Mouse (Mus musculus) hindbrain, embryonic 11.5 days (tissue): ENCODE results near the gene Gnaz. TPM values are rescaled to one million over a fixed set of nuclear protein-coding genes. Genes with fewer than 3 reads are reported as not detected.

Source experiments
- ATAC-seq: fragments of 200-750 bp; cut with Nextera tagmentation; 2 replicates; pipeline ENCODE4 v1.8.0; 2017; ENCODE audit warnings: mild to moderate bottlenecking, moderate TSS enrichment, moderate library complexity; ENCODE audit not compliant: low FRiP score
- DNase-seq: peaks from one replicate; pipeline ENCODE4 v3.0.0-alpha.2; 2015; ENCODE audit warnings: low spot score
- H3K27ac ChIP-seq: fragments of 300-500 bp; sonication (generic); 2 replicates; pipeline ENCODE4 v1.5.1; 2014; ENCODE audit warnings: mild to moderate bottlenecking, low read depth, low read length
- H3K27me3 ChIP-seq: fragments of 300-500 bp; sonication (generic); 2 replicates; pipeline ENCODE4 v1.6.1; 2014; ENCODE audit warnings: mild to moderate bottlenecking, low read length, moderate library complexity, mixed read lengths; ENCODE audit not compliant: control insufficient read depth, insufficient read depth
- H3K36me3 ChIP-seq: fragments of 300-500 bp; sonication (generic); 2 replicates; pipeline ENCODE4 v1.6.1; 2014; ENCODE audit warnings: mild to moderate bottlenecking, low read length, moderate library complexity, mixed read lengths; ENCODE audit not compliant: control insufficient read depth, insufficient read depth
- H3K4me1 ChIP-seq: fragments of 300-500 bp; sonication (generic); replicated peaks from 2 replicates; pipeline ENCODE4 v1.6.1; 2014; ENCODE audit warnings: low read length, mixed read lengths; ENCODE audit not compliant: control insufficient read depth, insufficient read depth
- H3K4me2 ChIP-seq: fragments of 300-500 bp; sonication (generic); replicated peaks from 2 replicates; pipeline ENCODE4 v1.6.1; 2014; ENCODE audit warnings: mild to moderate bottlenecking, low read depth, low read length
- H3K4me3 ChIP-seq: fragments of 300-500 bp; sonication (generic); 2 replicates; pipeline ENCODE4 v1.5.1; 2014; ENCODE audit warnings: low read depth, low read length
- H3K9ac ChIP-seq: fragments of 300-500 bp; sonication (generic); 2 replicates; pipeline ENCODE4 v1.6.1; 2014; ENCODE audit warnings: low read depth, low read length
- H3K9me3 ChIP-seq: fragments of 300-500 bp; sonication (generic); 2 replicates; pipeline ENCODE4 v1.6.1; 2016; ENCODE audit warnings: low read length; ENCODE audit not compliant: control insufficient read depth
- WGBS: fragments of 180-500 bp; shearing (Covaris S2); extraction: QIAGEN DNeasy Blood & Tissue Kit; methylation state at CpG from one replicate; pipeline ENCODE4 v1.1.7; 2014; 5-methylcytosine and 5-hydroxymethylcytosine counted together
- polyA plus RNA-seq: library from polyadenylated mRNA; unstranded; fragments of >200 nt; fragmentation: Nextera tagmentation; extraction: Ambion mirVana; gene quantifications from 2 replicates; pipeline ENCODE4 v1.2.1, GENCODE M21; 2014

Gene Gnaz
- polyA plus RNA-seq, 1 experiment from 2014 or later, result 14.0 TPM

DNA sequence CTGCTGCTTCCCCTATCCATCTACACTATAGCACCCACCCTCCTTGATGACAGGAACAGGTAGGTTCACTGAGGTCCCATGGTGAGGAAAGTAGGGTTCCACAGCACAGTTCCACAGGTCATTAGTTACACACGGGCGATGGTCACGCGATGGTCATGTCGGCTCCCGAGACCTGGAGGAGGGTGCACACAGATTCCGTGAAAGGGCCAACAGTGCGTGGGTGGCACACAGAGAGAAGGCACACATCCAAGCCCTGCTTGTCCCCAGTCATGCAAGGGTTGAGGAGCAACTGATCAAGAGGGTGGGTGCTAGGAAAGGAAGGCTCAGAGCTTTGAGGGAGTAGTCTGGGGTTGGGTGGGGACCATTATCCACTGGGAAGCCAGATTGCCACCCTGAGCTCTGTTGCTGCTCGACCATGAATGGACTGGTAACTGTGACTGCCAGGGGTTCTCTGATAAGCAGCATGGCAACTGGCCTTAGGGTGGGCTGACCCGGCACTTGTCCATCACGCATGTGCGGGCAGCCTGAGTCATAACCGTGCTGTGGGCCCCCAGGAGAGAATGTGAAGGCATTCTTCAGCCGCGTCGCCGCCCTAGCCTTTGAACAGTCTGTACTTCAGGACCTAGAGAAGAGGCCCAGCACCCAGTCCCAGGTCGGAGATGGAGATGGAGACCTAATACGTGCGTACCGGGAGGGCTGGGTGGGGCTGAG is 84.5 kb downstream of the Gnaz start:
- H3K27me3 ChIP-seq, result no peaks in the 10 kb centered on the region
- ATAC-seq (no peak), DNase-seq (no peak)
- no peak overlapping the region for H3K4me3 ChIP-seq
- no peak overlapping the region for H3K9ac ChIP-seq
- H3K27ac ChIP-seq, result no peak overlapping the region
- no peaks in the 10 kb centered on the region for H3K9me3 ChIP-seq
- H3K4me2 ChIP-seq, result no peak overlapping the region
- 95% methylated on average over 21 of the region's 21 CpGs for WGBS
- H3K4me1 ChIP-seq, result peaks cover 3% of the 10 kb centered on the region; the same call in 1 of the 2 replicates
- H3K36me3 ChIP-seq, result no peaks in the 10 kb centered on the region

- H3K4me1 ChIP-seq, result peaks cover 3% of the 10 kb centered on the region; the same call in 1 of the 2 replicates
- H3K27ac ChIP-seq, result no peak overlapping the region
- 85% methylated on average over 8 of the region's 8 CpGs for WGBS
- no peak overlapping the region for H3K4me3 ChIP-seq
- H3K4me2 ChIP-seq, result no peak overlapping the region
- H3K36me3 ChIP-seq, result no peaks in the 10 kb centered on the region
- H3K9ac ChIP-seq, result no peak overlapping the region
- H3K9me3 ChIP-seq, result no peaks in the 10 kb centered on the region
- DNase-seq, result no peak
- no peaks in the 10 kb centered on the region for H3K27me3 ChIP-seq
- no peak for ATAC-seq
These were observed 85.9 kb downstream of the Gnaz start for GRCm38 (mm10) chr10:75052902-75053301.

DNA sequence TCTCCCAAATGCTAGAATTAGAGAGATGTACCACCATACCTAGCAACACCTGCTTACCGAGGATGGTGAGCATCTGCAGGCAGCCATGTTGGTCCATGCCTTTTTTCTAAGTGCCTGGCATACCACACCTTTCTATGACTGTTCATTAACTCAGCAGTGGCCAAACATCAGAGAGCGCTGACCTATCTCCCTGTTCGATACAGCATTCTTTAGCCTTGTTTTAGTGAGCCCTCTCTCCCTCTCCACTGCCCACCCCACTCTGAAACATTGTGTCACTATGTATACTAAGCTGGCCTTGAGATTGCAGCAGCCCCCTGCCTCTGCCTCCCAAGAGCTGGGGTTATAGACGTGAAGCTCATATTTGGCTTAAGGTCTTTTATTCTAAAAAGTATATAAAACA is 86.7 kb downstream of the Gnaz start:
- no peak for ATAC-seq
- Histone ChIP-seq H3K9ac (no peak overlapping the region), H3K4me3 (no peak overlapping the region), H3K4me2 (no peak overlapping the region), H3K36me3 (no peaks in the 10 kb centered on the region), H3K4me1 (peaks cover 3% of the 10 kb centered on the region; the same call in 1 of the 2 replicates), H3K27ac (no peak overlapping the region), H3K27me3 (no peaks in the 10 kb centered on the region), H3K9me3 (no peaks in the 10 kb centered on the region)
- WGBS, result 92% methylated on average over 4 of the region's 4 CpGs
- DNase-seq, result no peak

GRCm38 (mm10) chr10:75054125-75054524 is 87.1 kb downstream of the Gnaz start:
- H3K4me3 ChIP-seq, result no peak overlapping the region
- no peak overlapping the region for H3K4me2 ChIP-seq
- no peaks in the 10 kb centered on the region for H3K36me3 ChIP-seq
- no peak for DNase-seq
- 74% methylated on average over 6 of the region's 6 CpGs for WGBS
- no peak overlapping the region for H3K9ac ChIP-seq
- no peaks in the 10 kb centered on the region for H3K9me3 ChIP-seq
- no peaks in the 10 kb centered on the region for H3K27me3 ChIP-seq
- ATAC-seq, result no peak
- peaks cover 3% of the 10 kb centered on the region; the same call in 1 of the 2 replicates for H3K4me1 ChIP-seq
- no peak overlapping the region for H3K27ac ChIP-seq

GRCm38 (mm10) chr10:75055672-75056071 is 88.7 kb downstream of the Gnaz start:
- H3K4me1 ChIP-seq, result peaks cover 5% of the 10 kb centered on the region; the same call in 1 of the 2 replicates
- H3K9me3 ChIP-seq, result no peaks in the 10 kb centered on the region
- H3K27ac ChIP-seq, result 0 out of 2 replicates have a peak overlapping the region, but pooled peaks have one; percentile 36
- H3K36me3 ChIP-seq, result no peaks in the 10 kb centered on the region
- H3K9ac ChIP-seq, result no peak overlapping the region
- ATAC-seq, result no peak
- H3K27me3 ChIP-seq, result no peaks in the 10 kb centered on the region
- no peak for DNase-seq
- 56% methylated on average over 5 of the region's 5 CpGs for WGBS
- no peak overlapping the region for H3K4me3 ChIP-seq
- no peak overlapping the region for H3K4me2 ChIP-seq

- Histone ChIP-seq H3K27ac (peak overlapping the region; percentile 30; the same call in 1 of the 2 replicates), H3K9ac (no peak overlapping the region), H3K4me2 (no peak overlapping the region), H3K36me3 (no peaks in the 10 kb centered on the region), H3K4me1 (peaks cover 5% of the 10 kb centered on the region; the same call in 1 of the 2 replicates), H3K9me3 (no peaks in the 10 kb centered on the region), H3K4me3 (no peak overlapping the region), H3K27me3 (no peaks in the 10 kb centered on the region)
- ATAC-seq, result peak; percentile 23; the same call in 1 of the 2 replicates
- WGBS, result 4% methylated on average over 4 of the region's 4 CpGs
- DNase-seq, result peak; percentile 47
These were observed 89.3 kb downstream of the Gnaz start for GRCm38 (mm10) chr10:75056255-75056654.

GRCm38 (mm10) chr10:75058336-75058735 is 91.4 kb downstream of the Gnaz start:
- DNase-seq, result no peak
- Histone ChIP-seq H3K9me3 (no peaks in the 10 kb centered on the region), H3K27me3 (peaks cover 4% of the 10 kb centered on the region; the same call in 1 of the 2 replicates), H3K4me2 (no peak overlapping the region), H3K4me1 (peaks cover 11% of the 10 kb centered on the region), H3K36me3 (no peaks in the 10 kb centered on the region), H3K9ac (no peak overlapping the region), H3K27ac (no peak overlapping the region), H3K4me3 (no peak overlapping the region)
- ATAC-seq, result no peak
- WGBS, result 90% methylated on average over 8 of the region's 8 CpGs

DNA sequence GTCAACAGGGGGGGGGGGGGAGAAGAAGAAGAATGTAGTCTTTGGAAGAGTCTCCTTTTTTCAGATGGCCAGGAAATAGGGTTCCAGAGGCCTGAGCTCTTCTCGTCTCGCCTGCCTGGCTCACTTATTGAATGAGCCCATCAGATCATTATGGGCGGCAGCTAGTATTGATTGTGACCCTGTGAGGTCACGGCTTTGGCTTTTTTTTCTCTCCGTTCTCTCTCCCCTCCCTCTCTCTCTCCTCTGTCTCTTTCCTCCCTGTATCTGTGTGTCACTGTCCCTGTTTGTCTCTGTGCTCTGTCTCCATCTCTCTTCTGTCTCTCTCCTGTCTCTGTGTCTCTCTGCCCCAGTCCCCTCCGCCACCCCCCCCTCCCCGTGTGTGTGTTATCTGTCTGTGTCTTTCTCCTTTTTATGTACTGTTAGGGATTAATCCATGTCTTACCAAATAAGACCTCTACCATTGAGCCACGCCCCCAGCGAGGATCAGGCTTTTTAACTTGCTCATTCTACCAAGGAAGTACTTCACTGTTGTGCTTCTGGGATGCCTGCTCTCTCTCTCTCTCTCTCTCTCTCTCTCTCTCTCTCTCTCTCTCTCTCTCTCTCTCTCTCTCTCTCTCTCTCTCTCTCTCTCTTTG is 91.9 kb downstream of the Gnaz start:
- H3K4me3 ChIP-seq, result no peak overlapping the region
- no peaks in the 10 kb centered on the region for H3K36me3 ChIP-seq
- H3K9me3 ChIP-seq, result no peaks in the 10 kb centered on the region
- no peak overlapping the region; the same call in 1 of the 2 replicates for H3K4me2 ChIP-seq
- 19% methylated on average over 9 of the region's 9 CpGs for WGBS
- DNase-seq, result peak; percentile 48
- H3K27me3 ChIP-seq, result peaks cover 4% of the 10 kb centered on the region; the same call in 1 of the 2 replicates
- no peak overlapping the region for H3K9ac ChIP-seq
- ATAC-seq, result peak; percentile 9; the same call in 1 of the 2 replicates
- H3K4me1 ChIP-seq, result peaks cover 12% of the 10 kb centered on the region
- no peak overlapping the region for H3K27ac ChIP-seq
